Mouse (Mus musculus) intestine, embryonic 15.5 days (tissue): ENCODE results near the gene Casp4. TPM values are rescaled to one million over a fixed set of nuclear protein-coding genes. Genes with fewer than 3 reads are reported as not detected.

Source experiments
- ATAC-seq: fragments of 200-750 bp; cut with Nextera tagmentation; 2 replicates; pipeline ENCODE4 v1.8.0; 2017; ENCODE audit warnings: moderate TSS enrichment, moderate library complexity
- H3K27ac ChIP-seq: fragments of 300-500 bp; sonication (generic); 2 replicates; pipeline ENCODE4 v1.5.1; 2015; ENCODE audit warnings: mild to moderate bottlenecking, inconsistent platforms
- H3K27me3 ChIP-seq: fragments of 300-500 bp; sonication (generic); replicated peaks from 2 replicates; pipeline ENCODE4 v1.6.1; 2015; ENCODE audit warnings: inconsistent platforms
- H3K36me3 ChIP-seq: fragments of 300-500 bp; sonication (generic); 2 replicates; pipeline ENCODE4 v1.6.1; 2015; ENCODE audit warnings: inconsistent platforms
- H3K4me1 ChIP-seq: fragments of 300-500 bp; sonication (generic); replicated peaks from 2 replicates; pipeline ENCODE4 v1.6.1; 2015; ENCODE audit warnings: inconsistent platforms
- H3K4me2 ChIP-seq: fragments of 300-500 bp; sonication (generic); replicated peaks from 2 replicates; pipeline ENCODE4 v1.6.1; 2015; ENCODE audit warnings: mild to moderate bottlenecking, inconsistent platforms
- H3K4me3 ChIP-seq: fragments of 300-500 bp; sonication (generic); replicated peaks from 2 replicates; pipeline ENCODE4 v1.5.1; 2015; ENCODE audit warnings: inconsistent platforms
- H3K9ac ChIP-seq: fragments of 300-500 bp; sonication (generic); 2 replicates; pipeline ENCODE4 v1.6.1; 2015; ENCODE audit warnings: inconsistent platforms
- H3K9me3 ChIP-seq: fragments of 300-500 bp; sonication (generic); 2 replicates; pipeline ENCODE4 v1.6.1; 2016; ENCODE audit warnings: inconsistent platforms
- WGBS: fragments of 180-500 bp; shearing (Covaris S2); methylation state at CpG from one replicate; pipeline ENCODE4 v1.1.7; 2015; 5-methylcytosine and 5-hydroxymethylcytosine counted together
- polyA plus RNA-seq: library from polyadenylated mRNA; unstranded; fragments of >200 nt; fragmentation: Nextera tagmentation; extraction: Ambion mirVana; gene quantifications from 2 replicates; pipeline ENCODE4 v1.2.1, GENCODE M21; 2015

Gene Casp4
- polyA plus RNA-seq, 1 experiment from 2014 or later, result 3.2 TPM

GRCm38 (mm10) chr9:5328204-5328603, 19.6 kb downstream of the Casp4 start:
- Histone ChIP-seq H3K4me2 (no peak overlapping the region), H3K4me3 (no peak overlapping the region), H3K4me1 (0 out of 2 replicates have a peak, but pooled peaks cover 3% of the 10 kb centered on the region), H3K9me3 (no peaks in the 10 kb centered on the region), H3K27me3 (no peaks in the 10 kb centered on the region), H3K27ac (no peak overlapping the region), H3K36me3 (no peaks in the 10 kb centered on the region), H3K9ac (no peak overlapping the region)
- no peak for ATAC-seq
- WGBS, result 66% methylated on average over 3 of the region's 3 CpGs

GRCm38 (mm10) chr9:5332441-5332840, 23.8 kb downstream of the Casp4 start:
- H3K9ac ChIP-seq, result no peak overlapping the region
- no peaks in the 10 kb centered on the region for H3K27me3 ChIP-seq
- H3K4me2 ChIP-seq, result no peak overlapping the region
- no peaks in the 10 kb centered on the region for H3K36me3 ChIP-seq
- H3K27ac ChIP-seq, result 0 out of 2 replicates have a peak overlapping the region, but pooled peaks have one; percentile 40
- H3K4me1 ChIP-seq, result 0 out of 2 replicates have a peak, but pooled peaks cover 3% of the 10 kb centered on the region
- no peak overlapping the region for H3K4me3 ChIP-seq
- H3K9me3 ChIP-seq, result no peaks in the 10 kb centered on the region
- ATAC-seq, result peak; percentile 100

GRCm38 (mm10) chr9:5333422-5333821, 24.8 kb downstream of the Casp4 start:
- no peaks in the 10 kb centered on the region for H3K27me3 ChIP-seq
- no peak for ATAC-seq
- 0 out of 2 replicates have a peak, but pooled peaks cover 3% of the 10 kb centered on the region for H3K4me1 ChIP-seq
- 88% methylated on average over 1 of the region's 1 CpGs for WGBS
- H3K9me3 ChIP-seq, result no peaks in the 10 kb centered on the region
- H3K9ac ChIP-seq, result no peak overlapping the region
- H3K27ac ChIP-seq, result no peak overlapping the region
- H3K4me2 ChIP-seq, result no peak overlapping the region
- no peak overlapping the region for H3K4me3 ChIP-seq
- no peaks in the 10 kb centered on the region for H3K36me3 ChIP-seq

- 73% methylated on average over 1 of the region's 1 CpGs for WGBS
- H3K27me3 ChIP-seq, result no peaks in the 10 kb centered on the region
- no peaks in the 10 kb centered on the region for H3K36me3 ChIP-seq
- no peak overlapping the region for H3K27ac ChIP-seq
- H3K9me3 ChIP-seq, result no peaks in the 10 kb centered on the region
- no peaks in the 10 kb centered on the region for H3K4me1 ChIP-seq
- H3K9ac ChIP-seq, result no peak overlapping the region
- ATAC-seq, result no peak
- no peak overlapping the region for H3K4me2 ChIP-seq
- no peak overlapping the region for H3K4me3 ChIP-seq
Observed at GRCm38 (mm10) chr9:5343092-5343491, 34.5 kb downstream of the Casp4 start.

GRCm38 (mm10) chr9:5344090-5344489, 35.5 kb downstream of the Casp4 start:
- H3K36me3 ChIP-seq, result no peaks in the 10 kb centered on the region
- H3K4me1 ChIP-seq, result no peaks in the 10 kb centered on the region

GRCm38 (mm10) chr9:5345291-5345898, 36.8 kb downstream of the Casp4 start, which contains the start of gene Casp12:
Gene Casp12, plus strand, starts transcription at chr9:5345430.
- Histone ChIP-seq H3K4me2 (peak within 1 kb of the TSS; percentile 40; the same call in 1 of the 2 replicates), H3K27ac (peak within 1 kb of the TSS; percentile 61), H3K9me3 (no peaks in the 10 kb centered on the region), H3K36me3 (no peaks in the 10 kb centered on the region), H3K27me3 (no peaks in the 10 kb centered on the region), H3K4me3 (peak within 1 kb of the TSS; percentile 8; the same call in 1 of the 2 replicates), H3K9ac (no peak within 1 kb of the TSS), H3K4me1 (no peaks in the 10 kb centered on the region)
- 27% methylated on average over 4 of the region's 4 CpGs for WGBS
- ATAC-seq, result peak; percentile 56

More at GRCm38 (mm10) chr9:5344090-5344489, 35.5 kb downstream of the Casp4 start:
- no peak for ATAC-seq
- Histone ChIP-seq H3K9ac (no peak overlapping the region), H3K4me3 (no peak overlapping the region), H3K9me3 (no peaks in the 10 kb centered on the region), H3K4me2 (no peak overlapping the region), H3K27ac (no peak overlapping the region), H3K27me3 (no peaks in the 10 kb centered on the region)
- WGBS, result 93% methylated on average over 4 of the region's 4 CpGs

GRCm38 (mm10) chr9:5347381-5347780, 38.8 kb downstream of the Casp4 start:
- 73% methylated on average over 4 of the region's 4 CpGs for WGBS
- no peaks in the 10 kb centered on the region for H3K27me3 ChIP-seq
- no peak for ATAC-seq

GRCm38 (mm10) chr9:5353673-5354072, 45.0 kb downstream of the Casp4 start:
- Histone ChIP-seq H3K4me3 (no peak overlapping the region), H3K9me3 (no peaks in the 10 kb centered on the region), H3K4me1 (no peaks in the 10 kb centered on the region), H3K36me3 (no peaks in the 10 kb centered on the region), H3K9ac (no peak overlapping the region), H3K27ac (no peak overlapping the region), H3K4me2 (no peak overlapping the region), H3K27me3 (no peaks in the 10 kb centered on the region)
- 58% methylated on average over 2 of the region's 2 CpGs for WGBS
- no peak for ATAC-seq

More at GRCm38 (mm10) chr9:5347381-5347780, 38.8 kb downstream of the Casp4 start:
- H3K9ac ChIP-seq, result no peak overlapping the region
- H3K4me2 ChIP-seq, result no peak overlapping the region
- H3K4me3 ChIP-seq, result no peak overlapping the region
- no peak overlapping the region for H3K27ac ChIP-seq
- H3K9me3 ChIP-seq, result no peaks in the 10 kb centered on the region
- H3K36me3 ChIP-seq, result no peaks in the 10 kb centered on the region
- no peaks in the 10 kb centered on the region for H3K4me1 ChIP-seq

GRCm38 (mm10) chr9:5356801-5357200, 48.2 kb downstream of the Casp4 start:
- no peaks in the 10 kb centered on the region for H3K36me3 ChIP-seq
- no peak overlapping the region for H3K4me3 ChIP-seq
- H3K27ac ChIP-seq, result no peak overlapping the region
- ATAC-seq, result no peak
- H3K9ac ChIP-seq, result no peak overlapping the region
- no peaks in the 10 kb centered on the region for H3K4me1 ChIP-seq
- no peaks in the 10 kb centered on the region for H3K27me3 ChIP-seq
- H3K9me3 ChIP-seq, result no peaks in the 10 kb centered on the region
- H3K4me2 ChIP-seq, result no peak overlapping the region

Other genes starting within 250 kb of the Casp4 start
- gene Casp1, start 10.3 kb upstream of the Casp4 start, polyA plus RNA-seq, result 4.1 and 4.4 TPM in 2 replicates
- gene Casp12, start 36.6 kb downstream of the Casp4 start, polyA plus RNA-seq, result 7.2 and 8.9 TPM in 2 replicates